Mouse (Mus musculus): ENCODE results near the gene Pcnx. TPM values are rescaled to one million over a fixed set of nuclear protein-coding genes. Genes with fewer than 3 reads are reported as not detected.

Gene Pcnx
- 10.3 and 11.0 TPM in 2 replicates for polyA plus RNA-seq (2014; fragmentation: Nextera tagmentation; extraction: Ambion mirVana)

DNA sequence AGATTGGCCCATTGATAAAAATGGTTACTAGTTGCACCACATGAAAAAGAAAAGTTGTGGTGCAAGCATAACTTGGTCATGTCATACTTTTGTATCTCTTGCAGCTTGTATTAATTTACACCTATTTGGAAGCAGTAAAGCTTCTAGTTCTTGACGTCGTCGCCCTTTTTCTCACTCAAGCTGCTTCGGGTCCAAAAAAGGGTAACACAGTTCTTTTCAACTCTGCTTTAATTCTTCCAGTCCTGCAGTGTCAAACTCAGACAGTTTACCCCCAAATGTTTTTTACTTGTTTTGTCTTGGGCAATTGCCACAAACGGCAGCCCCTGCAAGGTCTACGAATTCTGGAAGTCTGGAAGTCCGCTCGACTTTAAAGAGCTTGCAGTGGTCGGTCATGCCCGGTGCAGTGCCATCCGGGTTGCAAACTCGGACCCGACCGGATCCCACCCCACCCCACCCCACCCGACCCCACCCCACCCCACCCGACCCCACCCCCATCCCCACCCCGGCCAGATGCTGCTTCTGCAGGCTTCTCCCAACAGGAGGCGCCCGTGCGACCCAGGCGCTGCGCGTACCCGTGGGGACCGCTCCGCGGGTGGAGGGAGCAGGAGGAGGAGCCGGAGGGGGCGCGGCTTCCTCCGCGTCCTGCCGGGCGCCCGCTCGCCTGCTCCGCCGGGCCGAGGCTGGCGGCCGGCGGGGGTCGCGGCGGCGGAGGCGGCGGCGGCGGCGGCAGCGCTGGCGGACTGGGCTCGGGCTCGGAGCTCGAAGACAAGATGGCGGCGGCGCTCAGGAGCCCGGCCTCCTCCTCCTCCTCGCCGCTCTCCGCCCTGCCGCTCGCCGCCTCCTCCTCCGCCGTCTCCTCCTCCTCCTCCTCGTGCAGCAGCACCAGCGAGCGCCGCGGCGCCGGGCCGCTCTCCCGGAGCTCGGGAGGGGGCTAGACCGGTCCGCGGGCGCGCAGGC, at the start of gene Pcnx:
Gene Pcnx (plus strand): TSS at position 673 of the 957 bp plus-strand sequence.
- H3K27me3 ChIP-seq (ENCODE audit: control insufficient read depth, insufficient read depth, low read length) = no peaks in the 10 kb centered on the region
- DNase-seq (ENCODE audit: low spot score) (peak; percentile 90), ATAC-seq (ENCODE audit: insufficient read depth, low FRiP score, low TSS enrichment) (peak; percentile 75)
- H3K36me3 ChIP-seq (ENCODE audit: control insufficient read depth, insufficient read depth, low read length) = no peaks in the 10 kb centered on the region
- H3K27ac ChIP-seq (ENCODE audit: low read depth, low read length) = peak within 1 kb of the TSS; percentile 89
- 4% methylated on average over 28 of the region's 83 CpGs for WGBS
- peak within 1 kb of the TSS; percentile 98 for H3K4me3 ChIP-seq (ENCODE audit: low read depth, low read length)
- H3K9me3 ChIP-seq (ENCODE audit: control insufficient read depth, low read length) = no peaks in the 10 kb centered on the region
- H3K9ac ChIP-seq (ENCODE audit: low read length) = peak within 1 kb of the TSS; percentile 94
- peak within 1 kb of the TSS; percentile 58 for H3K4me2 ChIP-seq (ENCODE audit: low read depth)
- peaks cover 18% of the 10 kb centered on the region for H3K4me1 ChIP-seq (ENCODE audit: control insufficient read depth, insufficient read depth, low read length)

DNA sequence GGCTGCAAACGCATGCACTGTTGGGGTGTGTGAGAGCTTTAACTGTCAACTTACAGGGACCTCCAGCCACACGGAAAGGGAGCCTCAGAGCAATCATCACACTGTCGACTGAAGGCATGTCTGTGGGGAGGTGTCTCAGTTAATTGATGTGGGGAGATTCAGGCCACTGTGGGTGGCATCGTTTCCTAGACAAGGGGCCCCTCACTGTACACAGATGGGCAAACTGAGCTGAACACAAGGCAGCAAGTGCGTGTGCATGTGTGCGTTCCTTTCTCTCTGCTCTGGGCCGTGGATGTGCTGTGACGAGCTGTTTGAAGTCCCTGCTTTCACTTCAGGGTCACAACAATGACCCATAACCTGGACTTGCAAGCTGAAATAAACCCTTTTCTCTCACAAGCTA, 49.4 kb upstream of the Pcnx start:
- H3K4me1 ChIP-seq (ENCODE audit: control insufficient read depth, insufficient read depth, low read length) = no peaks in the 10 kb centered on the region
- 35% methylated on average over 8 of the region's 8 CpGs for WGBS
- DNase-seq (ENCODE audit: low spot score) = no peak
- H3K4me3 ChIP-seq (ENCODE audit: low read depth, low read length) = no peak overlapping the region
- H3K9ac ChIP-seq (ENCODE audit: low read length) = no peak overlapping the region
- H3K27ac ChIP-seq (ENCODE audit: low read depth, low read length) = no peak overlapping the region
- no peak for ATAC-seq (ENCODE audit: insufficient read depth, low FRiP score, low TSS enrichment)
- H3K36me3 ChIP-seq (ENCODE audit: control insufficient read depth, insufficient read depth, low read length) = no peaks in the 10 kb centered on the region
- H3K4me2 ChIP-seq (ENCODE audit: low read depth) = no peak overlapping the region
- H3K27me3 ChIP-seq (ENCODE audit: control insufficient read depth, insufficient read depth, low read length) = no peaks in the 10 kb centered on the region
- no peaks in the 10 kb centered on the region for H3K9me3 ChIP-seq (ENCODE audit: control insufficient read depth, low read length)

DNA sequence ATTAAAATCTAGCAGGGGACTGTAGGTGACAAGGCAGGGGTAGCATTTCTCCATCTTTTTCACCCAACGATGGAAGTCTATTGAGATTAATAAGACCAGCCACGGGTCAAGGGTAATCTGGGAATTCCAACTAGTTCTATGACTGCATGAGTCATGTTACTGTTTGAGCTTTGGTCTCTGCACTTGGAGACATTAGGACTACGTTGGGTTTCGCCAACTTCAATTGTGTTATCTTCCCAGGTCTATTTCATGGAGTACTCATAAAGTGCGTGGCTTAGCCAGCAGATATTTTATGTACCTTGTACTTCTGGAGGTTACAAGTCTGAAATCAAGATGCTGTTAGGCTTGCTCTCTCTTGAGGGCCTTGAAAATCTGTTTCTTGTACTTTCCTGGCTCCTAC, 45.1 kb upstream of the Pcnx start:
- no peaks in the 10 kb centered on the region for H3K9me3 ChIP-seq (ENCODE audit: control insufficient read depth, low read length)
- no peak overlapping the region for H3K4me2 ChIP-seq (ENCODE audit: low read depth)
- H3K27ac ChIP-seq (ENCODE audit: low read depth, low read length) = no peak overlapping the region
- ATAC-seq (ENCODE audit: insufficient read depth, low FRiP score, low TSS enrichment) (no peak), DNase-seq (ENCODE audit: low spot score) (no peak)
- WGBS = 94% methylated on average over 5 of the region's 5 CpGs
- no peak overlapping the region for H3K4me3 ChIP-seq (ENCODE audit: low read depth, low read length)
- H3K27me3 ChIP-seq (ENCODE audit: control insufficient read depth, insufficient read depth, low read length) = no peaks in the 10 kb centered on the region
- no peak overlapping the region for H3K9ac ChIP-seq (ENCODE audit: low read length)
- no peaks in the 10 kb centered on the region for H3K36me3 ChIP-seq (ENCODE audit: control insufficient read depth, insufficient read depth, low read length)
- 0 out of 2 replicates have a peak, but pooled peaks cover 3% of the 10 kb centered on the region for H3K4me1 ChIP-seq (ENCODE audit: control insufficient read depth, insufficient read depth, low read length)

DNA sequence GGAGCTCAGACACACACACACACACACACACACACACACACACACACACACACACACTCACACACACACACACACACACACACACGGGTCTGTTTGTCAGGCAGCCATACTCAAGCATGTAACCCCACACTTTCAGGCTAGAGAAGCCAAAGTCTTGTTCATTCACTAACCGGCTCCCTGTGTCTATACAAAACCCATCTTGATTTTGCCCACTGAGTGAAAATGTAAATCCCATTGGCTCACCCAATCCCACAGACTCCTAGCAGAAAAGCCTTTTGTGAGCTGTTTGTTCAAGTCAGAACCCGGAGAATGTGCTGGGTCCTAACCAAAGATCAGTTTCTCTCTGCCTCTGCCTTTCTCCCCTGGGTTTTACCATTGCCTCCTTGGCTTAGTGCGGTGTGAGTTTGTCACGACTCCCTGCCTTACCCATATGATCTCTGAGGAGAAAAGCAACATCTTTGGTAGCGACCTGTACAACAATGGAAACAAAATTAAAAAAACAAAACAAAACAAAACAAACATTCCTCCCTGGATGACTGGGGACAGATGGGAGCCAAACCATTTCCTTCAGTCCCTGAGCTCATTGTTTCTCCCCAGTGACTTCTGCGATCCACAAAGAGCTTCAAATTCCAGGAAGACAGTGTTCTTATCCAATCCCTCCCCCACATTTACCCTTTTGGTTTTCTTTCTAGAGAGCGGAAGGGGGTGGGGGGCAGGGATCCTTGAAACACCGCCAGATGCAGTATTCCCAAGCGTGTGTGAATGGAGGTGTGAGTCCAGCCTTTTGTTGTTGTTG, 43.3 kb upstream of the Pcnx start:
- Histone ChIP-seq H3K27ac (ENCODE audit: low read depth, low read length) (no peak overlapping the region), H3K4me2 (ENCODE audit: low read depth) (0 out of 2 replicates have a peak overlapping the region, but pooled peaks have one; percentile 12), H3K9me3 (ENCODE audit: control insufficient read depth, low read length) (no peaks in the 10 kb centered on the region), H3K36me3 (ENCODE audit: control insufficient read depth, insufficient read depth, low read length) (no peaks in the 10 kb centered on the region), H3K27me3 (ENCODE audit: control insufficient read depth, insufficient read depth, low read length) (no peaks in the 10 kb centered on the region), H3K4me3 (ENCODE audit: low read depth, low read length) (no peak overlapping the region), H3K4me1 (ENCODE audit: control insufficient read depth, insufficient read depth, low read length) (0 out of 2 replicates have a peak, but pooled peaks cover 3% of the 10 kb centered on the region), H3K9ac (ENCODE audit: low read length) (no peak overlapping the region)
- ATAC-seq (ENCODE audit: insufficient read depth, low FRiP score, low TSS enrichment) (no peak), DNase-seq (ENCODE audit: low spot score) (no peak)
- WGBS = 26% methylated on average over 10 of the region's 10 CpGs

DNA sequence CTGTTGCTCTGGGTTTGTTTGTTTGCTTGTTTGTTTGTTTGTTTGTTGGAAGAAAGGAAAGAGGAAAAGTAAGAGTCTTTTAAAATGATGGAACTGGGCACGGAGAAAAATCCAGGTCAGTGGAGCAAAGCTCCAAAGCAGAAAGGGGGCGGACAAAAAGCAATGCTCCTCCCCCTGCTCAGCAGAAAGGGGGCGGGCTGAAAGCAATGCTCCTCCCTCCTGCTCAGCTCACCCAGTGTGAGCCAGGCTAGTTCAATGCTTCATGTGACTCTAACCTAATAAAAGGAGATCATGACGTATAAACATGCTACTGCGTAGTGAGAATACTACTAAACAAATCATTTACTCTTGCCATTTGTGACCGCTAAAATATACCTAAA, 42.7 kb upstream of the Pcnx start:
- 44% methylated on average over 6 of the region's 6 CpGs for WGBS
- Histone ChIP-seq H3K27me3 (ENCODE audit: control insufficient read depth, insufficient read depth, low read length) (no peaks in the 10 kb centered on the region), H3K4me1 (ENCODE audit: control insufficient read depth, insufficient read depth, low read length) (0 out of 2 replicates have a peak, but pooled peaks cover 3% of the 10 kb centered on the region), H3K9ac (ENCODE audit: low read length) (no peak overlapping the region), H3K9me3 (ENCODE audit: control insufficient read depth, low read length) (no peaks in the 10 kb centered on the region), H3K4me3 (ENCODE audit: low read depth, low read length) (no peak overlapping the region), H3K4me2 (ENCODE audit: low read depth) (0 out of 2 replicates have a peak overlapping the region, but pooled peaks have one; percentile 12), H3K36me3 (ENCODE audit: control insufficient read depth, insufficient read depth, low read length) (no peaks in the 10 kb centered on the region), H3K27ac (ENCODE audit: low read depth, low read length) (no peak overlapping the region)
- DNase-seq (ENCODE audit: low spot score) (no peak), ATAC-seq (ENCODE audit: insufficient read depth, low FRiP score, low TSS enrichment) (no peak)

DNA sequence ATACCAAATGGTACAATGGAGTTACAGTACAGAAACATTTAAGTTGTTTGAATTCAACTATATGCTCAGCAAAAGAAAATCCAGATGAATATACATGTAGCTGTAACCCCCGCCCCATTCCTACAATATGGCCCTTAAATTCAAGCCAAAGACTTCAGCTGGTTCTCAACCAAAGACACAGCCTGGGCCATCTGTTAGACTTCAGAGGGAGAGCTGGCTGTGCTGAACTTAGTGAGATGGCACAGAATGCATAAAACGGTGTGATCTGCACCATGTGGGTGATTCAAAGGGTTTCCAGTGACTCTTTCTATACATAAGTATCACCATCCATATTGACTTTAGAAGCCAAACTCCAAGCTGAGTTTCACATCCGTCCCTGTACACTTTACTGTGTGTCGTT, 39.1 kb upstream of the Pcnx start:
- ATAC-seq (ENCODE audit: insufficient read depth, low FRiP score, low TSS enrichment) = no peak
- WGBS = 87% methylated on average over 4 of the region's 4 CpGs

DNA sequence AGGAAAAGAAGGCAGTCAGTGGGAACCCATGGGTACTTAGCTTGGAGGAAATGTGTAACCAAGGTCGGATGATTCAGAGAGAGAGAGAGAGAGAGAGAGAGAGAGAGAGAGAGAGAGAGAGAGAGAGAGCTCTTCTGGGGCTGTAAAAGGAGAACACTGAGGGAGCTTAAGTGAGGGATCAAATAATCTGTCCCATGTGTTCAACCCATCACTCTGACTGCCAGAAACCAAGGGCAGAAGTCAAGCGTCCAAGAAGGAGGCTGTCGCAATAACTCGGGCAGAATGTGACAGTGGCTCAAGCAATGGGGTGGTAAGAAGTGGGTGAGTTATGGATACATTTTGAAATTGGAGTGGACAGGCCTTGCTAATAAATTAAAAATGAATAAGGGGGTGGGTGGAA, 37.6 kb upstream of the Pcnx start:
- no peaks in the 10 kb centered on the region for H3K9me3 ChIP-seq (ENCODE audit: control insufficient read depth, low read length)
- H3K9ac ChIP-seq (ENCODE audit: low read length) = no peak overlapping the region
- DNase-seq (ENCODE audit: low spot score) = no peak
- no peaks in the 10 kb centered on the region for H3K36me3 ChIP-seq (ENCODE audit: control insufficient read depth, insufficient read depth, low read length)
- no peak overlapping the region for H3K4me2 ChIP-seq (ENCODE audit: low read depth)
- no peak for ATAC-seq (ENCODE audit: insufficient read depth, low FRiP score, low TSS enrichment)
- no peak overlapping the region for H3K4me3 ChIP-seq (ENCODE audit: low read depth, low read length)
- no peaks in the 10 kb centered on the region for H3K4me1 ChIP-seq (ENCODE audit: control insufficient read depth, insufficient read depth, low read length)
- no peak overlapping the region for H3K27ac ChIP-seq (ENCODE audit: low read depth, low read length)
- H3K27me3 ChIP-seq (ENCODE audit: control insufficient read depth, insufficient read depth, low read length) = no peaks in the 10 kb centered on the region
- WGBS = 66% methylated on average over 4 of the region's 4 CpGs

More for the DNA sequence above, 39.1 kb upstream of the Pcnx start:
- H3K27ac ChIP-seq (ENCODE audit: low read depth, low read length) = no peak overlapping the region
- 0 out of 2 replicates have a peak, but pooled peaks cover 3% of the 10 kb centered on the region for H3K4me1 ChIP-seq (ENCODE audit: control insufficient read depth, insufficient read depth, low read length)
- no peaks in the 10 kb centered on the region for H3K9me3 ChIP-seq (ENCODE audit: control insufficient read depth, low read length)
- no peaks in the 10 kb centered on the region for H3K36me3 ChIP-seq (ENCODE audit: control insufficient read depth, insufficient read depth, low read length)
- H3K27me3 ChIP-seq (ENCODE audit: control insufficient read depth, insufficient read depth, low read length) = no peaks in the 10 kb centered on the region
- no peak overlapping the region for H3K4me3 ChIP-seq (ENCODE audit: low read depth, low read length)
- no peak for DNase-seq (ENCODE audit: low spot score)
- no peak overlapping the region for H3K4me2 ChIP-seq (ENCODE audit: low read depth)
- H3K9ac ChIP-seq (ENCODE audit: low read length) = no peak overlapping the region

DNA sequence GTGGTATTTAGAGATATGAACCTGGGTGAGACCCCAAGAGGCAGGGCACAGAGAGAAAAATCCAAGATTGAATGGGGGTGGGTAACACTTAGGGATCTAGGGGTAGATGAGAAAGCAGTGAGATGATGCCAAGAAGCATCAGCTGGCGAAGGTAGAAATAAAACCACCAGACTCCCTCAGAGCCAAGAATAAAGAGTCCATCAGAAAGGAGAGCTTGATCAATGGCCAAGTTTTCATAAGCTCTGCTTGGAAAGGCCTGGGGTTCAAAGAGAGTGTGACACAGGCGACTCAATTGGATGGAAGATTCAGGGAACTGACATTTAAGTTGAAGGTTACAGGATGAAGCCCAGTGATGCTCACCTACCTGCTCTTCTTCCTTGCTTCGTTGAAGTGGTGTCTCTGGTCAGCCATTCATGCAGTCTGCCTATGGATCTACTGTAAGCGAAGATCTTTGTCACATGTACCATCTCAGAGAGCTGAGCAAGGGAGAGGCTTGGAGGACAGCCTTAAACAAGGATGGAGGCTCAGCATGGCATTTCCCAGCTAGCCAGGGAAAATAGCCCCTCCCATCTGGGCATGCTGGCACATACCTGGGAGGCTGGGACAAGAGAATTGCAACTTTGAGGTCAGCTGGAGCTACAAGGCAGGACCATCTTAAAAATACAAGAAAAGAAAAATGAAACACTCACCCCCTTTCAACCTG, 36.9 kb upstream of the Pcnx start:
- no peak overlapping the region for H3K4me2 ChIP-seq (ENCODE audit: low read depth)
- H3K27me3 ChIP-seq (ENCODE audit: control insufficient read depth, insufficient read depth, low read length) = no peaks in the 10 kb centered on the region
- no peak overlapping the region for H3K4me3 ChIP-seq (ENCODE audit: low read depth, low read length)
- H3K9ac ChIP-seq (ENCODE audit: low read length) = no peak overlapping the region
- H3K27ac ChIP-seq (ENCODE audit: low read depth, low read length) = no peak overlapping the region
- no peaks in the 10 kb centered on the region for H3K36me3 ChIP-seq (ENCODE audit: control insufficient read depth, insufficient read depth, low read length)
- H3K4me1 ChIP-seq (ENCODE audit: control insufficient read depth, insufficient read depth, low read length) = no peaks in the 10 kb centered on the region
- ATAC-seq (ENCODE audit: insufficient read depth, low FRiP score, low TSS enrichment) (no peak), DNase-seq (ENCODE audit: low spot score) (no peak)
- 84% methylated on average over 4 of the region's 4 CpGs for WGBS
- no peaks in the 10 kb centered on the region for H3K9me3 ChIP-seq (ENCODE audit: control insufficient read depth, low read length)

Measured in neural tube, embryonic 11.5 days (tissue).